Mouse (Mus musculus) spleen, postnatal 36 days (tissue): ENCODE measurements at regions not wholly inside any gene's neighbourhood (a gene's known extent, or its start where the extent isn't known, plus 50 kb on each side); places are given as distances from the start of the nearest gene placed in this dataset.

Experiments used
- DNase-seq, 2 experiments: peaks; one replicate each; pipeline ENCODE4 v3.0.0; 2022; ENCODE audit warnings: low spot score in 2 of 2, mixed read lengths in 1 of 2

DNA sequence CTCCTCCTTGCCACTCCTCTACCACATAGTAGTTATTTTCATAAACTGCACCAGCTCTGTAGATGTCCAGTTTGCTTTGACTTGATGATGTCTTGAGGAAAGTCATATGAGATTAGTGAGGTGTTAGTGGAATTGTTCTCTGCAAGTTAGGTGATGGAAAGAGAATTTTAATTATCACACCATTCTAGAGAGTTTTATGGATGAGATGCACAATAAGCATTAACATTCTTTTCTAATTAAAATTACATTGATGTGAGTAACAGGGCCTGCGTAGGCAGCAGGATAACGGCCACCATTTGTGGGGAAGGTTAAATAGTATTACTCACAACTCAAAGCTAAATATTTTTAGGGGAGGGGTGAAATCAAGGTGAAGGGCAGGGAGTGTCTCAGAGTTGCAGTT, 466.7 kb downstream of the Pik3r1 start:
- DNase-seq: no peak

DNA sequence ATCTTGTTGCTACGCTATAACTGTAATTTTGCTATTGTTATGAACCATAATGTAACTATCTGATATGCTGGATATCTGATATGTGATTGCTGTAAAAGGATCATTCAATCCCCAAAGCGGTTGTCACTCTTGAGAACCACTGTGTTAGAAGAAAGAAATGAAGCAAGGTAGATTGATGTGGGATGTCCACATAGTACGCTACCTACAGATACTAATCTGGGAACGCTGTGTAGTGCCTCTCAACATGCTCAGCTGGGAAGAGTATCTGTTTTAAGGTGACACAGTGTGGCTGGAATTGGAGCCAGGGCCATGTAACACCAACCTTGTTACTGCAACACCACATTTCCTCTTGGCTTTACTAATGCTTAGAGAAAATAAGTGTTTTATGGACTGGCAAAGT, 456.2 kb upstream of the Slc30a5 start:
- no peak for DNase-seq

GRCm38 (mm10) chr13:101287131-101287530, 453.9 kb upstream of the Slc30a5 start:
- no peak for DNase-seq

DNA sequence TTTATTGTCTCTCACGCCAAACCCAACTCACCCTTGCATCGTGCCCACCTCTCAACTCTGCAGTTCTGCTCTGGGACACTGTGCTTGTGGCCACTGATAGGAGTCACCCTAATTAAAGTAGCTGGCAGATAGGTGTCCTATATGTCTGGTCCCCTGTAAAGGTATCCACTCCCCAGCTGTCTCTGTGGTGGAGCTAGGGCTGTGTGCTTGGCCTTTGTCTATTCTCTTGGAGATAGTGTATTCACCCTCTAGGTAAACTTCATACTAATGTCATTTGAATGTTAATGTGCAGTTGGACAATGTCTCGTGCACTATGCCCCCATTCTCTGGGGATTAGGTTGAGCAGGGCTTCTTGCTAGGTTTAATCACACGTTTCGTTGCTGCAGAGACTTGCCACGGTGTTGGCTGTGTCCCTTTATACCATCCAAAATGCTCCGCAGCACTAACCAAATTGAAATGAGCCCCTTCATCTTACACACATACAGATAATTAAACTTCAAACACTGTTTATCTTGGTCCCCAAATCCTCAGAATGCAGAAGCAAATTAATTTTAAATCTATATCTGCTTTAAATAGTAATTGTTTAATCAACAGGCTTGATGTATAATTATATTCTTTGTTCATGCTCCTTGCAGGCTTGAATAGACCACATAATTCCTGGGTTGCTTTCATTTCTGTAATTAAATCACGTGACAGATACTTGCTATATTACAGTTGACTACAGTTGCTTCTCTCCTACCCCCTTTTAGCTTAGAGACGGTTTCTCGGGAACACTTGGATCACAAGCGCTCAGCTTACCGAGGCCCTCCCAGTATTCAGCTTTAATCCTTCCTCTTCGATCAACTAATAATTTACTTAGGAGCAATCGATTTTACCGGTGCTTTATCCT, 453.0 kb upstream of the Slc30a5 start:
- DNase-seq: no peak

- DNase-seq: no peak
Measured at GRCm38 (mm10) chr13:101278127-101278526, 444.9 kb upstream of the Slc30a5 start.

DNA sequence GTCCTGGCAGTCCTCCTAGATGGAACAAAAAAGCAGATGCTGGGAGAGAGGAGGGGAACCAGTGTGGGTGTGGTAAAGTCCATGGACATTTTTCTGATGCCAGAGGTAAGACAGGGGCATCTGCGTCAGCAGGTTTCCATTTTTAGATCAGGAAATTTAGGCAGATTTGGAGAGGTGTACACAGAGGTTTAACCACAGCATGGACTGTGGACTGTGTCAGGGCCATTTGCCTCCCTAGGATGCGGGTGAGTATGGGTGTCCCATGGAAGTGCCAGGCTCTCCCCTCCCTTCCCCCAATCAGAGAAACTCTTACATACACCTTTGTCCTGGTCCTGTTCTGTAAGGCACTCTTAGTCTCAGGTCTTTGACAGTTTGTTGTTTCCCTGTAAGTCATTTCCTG, 443.5 kb upstream of the Slc30a5 start:
- no peak for DNase-seq

- DNase-seq: no peak
Measured at GRCm38 (mm10) chr13:101274470-101275141, 441.4 kb upstream of the Slc30a5 start.

DNA sequence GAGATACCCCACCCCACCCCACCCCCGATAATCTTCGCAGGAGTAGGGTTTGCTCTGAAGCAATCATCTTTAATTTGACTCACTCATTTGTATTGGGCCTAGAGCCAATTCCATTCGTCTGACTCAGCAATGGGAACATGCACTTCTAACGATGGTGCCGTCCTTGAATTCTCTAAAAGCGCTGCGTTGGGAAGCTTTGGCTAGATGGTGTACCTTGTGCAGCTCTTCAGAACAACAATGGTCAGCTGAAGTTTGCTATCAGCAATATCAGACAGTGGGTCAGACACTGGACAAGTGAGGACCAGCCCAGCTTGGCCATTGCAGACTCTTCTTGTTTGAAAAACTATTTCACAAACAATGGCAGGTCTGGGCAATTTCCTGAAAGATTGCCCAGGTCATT, 440.1 kb upstream of the Slc30a5 start:
- no peak for DNase-seq

GRCm38 (mm10) chr13:101253698-101254468, 420.7 kb upstream of the Slc30a5 start:
- DNase-seq: no peak

GRCm38 (mm10) chr13:101249369-101249768, 416.1 kb upstream of the Slc30a5 start:
- DNase-seq: no peak

GRCm38 (mm10) chr13:101244326-101244725, 411.1 kb upstream of the Slc30a5 start:
- DNase-seq: no peak

- no peak for DNase-seq
Measured at GRCm38 (mm10) chr13:101238860-101239259, 405.6 kb upstream of the Slc30a5 start.

DNA sequence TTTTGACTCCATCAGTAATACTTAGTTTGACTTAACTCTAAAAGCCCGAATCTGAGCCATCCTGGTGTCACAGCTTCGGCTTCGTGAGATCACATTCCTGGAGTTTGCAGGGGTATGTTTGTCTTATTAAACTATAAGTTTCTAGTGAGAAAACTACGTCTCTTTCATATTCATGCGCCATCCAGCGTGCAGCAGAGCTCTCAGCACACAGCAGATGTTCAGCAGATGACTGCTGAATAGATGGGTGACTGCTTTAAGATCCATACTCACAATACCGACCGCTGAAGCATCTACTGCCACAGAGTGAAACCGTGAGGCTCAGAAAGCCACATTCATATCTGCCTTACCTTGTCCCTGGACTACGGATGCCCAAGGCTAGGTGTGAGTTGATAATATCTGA, 403.8 kb upstream of the Slc30a5 start:
- DNase-seq: no peak

DNA sequence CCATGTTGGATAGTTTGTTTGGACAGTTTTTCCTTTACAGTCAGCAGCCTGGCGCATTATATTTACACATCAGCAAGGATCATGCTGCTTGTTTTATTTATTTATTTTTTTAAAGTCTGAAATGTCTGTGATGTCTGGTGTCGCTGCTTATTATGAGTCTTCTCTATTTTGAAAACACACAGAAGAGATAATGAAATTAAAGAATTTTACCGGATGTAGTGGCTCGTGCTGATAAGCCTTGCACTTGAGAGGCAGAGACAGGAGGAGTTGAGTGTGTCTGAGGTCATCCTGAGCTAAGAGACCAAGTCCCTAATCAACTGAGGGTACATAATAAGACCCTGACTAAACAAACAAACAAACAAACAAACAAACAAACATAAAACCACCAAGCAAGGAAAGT, 402.6 kb upstream of the Slc30a5 start:
- no peak for DNase-seq

DNA sequence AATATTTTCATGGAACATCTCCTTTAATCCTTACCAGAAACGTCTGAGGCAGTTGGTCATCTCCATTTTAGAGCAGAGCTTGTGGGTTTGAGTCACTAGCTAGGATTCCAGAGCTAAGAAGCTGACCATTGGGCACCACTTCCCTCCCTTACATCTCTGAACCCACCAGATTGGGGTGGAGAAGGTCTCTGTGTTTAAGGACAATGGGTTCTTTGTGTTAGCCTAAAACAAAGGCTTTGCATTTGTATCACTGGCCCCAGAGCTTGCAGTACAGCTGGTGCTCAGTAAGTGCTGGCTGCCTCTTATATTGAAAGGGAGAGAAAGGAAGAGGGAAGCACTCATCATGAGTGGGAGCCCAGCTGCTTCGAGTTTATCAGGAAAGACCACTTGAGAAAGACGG, 401.9 kb upstream of the Slc30a5 start:
- no peak for DNase-seq

GRCm38 (mm10) chr13:101234550-101234949, 401.3 kb upstream of the Slc30a5 start:
- DNase-seq: no peak

DNA sequence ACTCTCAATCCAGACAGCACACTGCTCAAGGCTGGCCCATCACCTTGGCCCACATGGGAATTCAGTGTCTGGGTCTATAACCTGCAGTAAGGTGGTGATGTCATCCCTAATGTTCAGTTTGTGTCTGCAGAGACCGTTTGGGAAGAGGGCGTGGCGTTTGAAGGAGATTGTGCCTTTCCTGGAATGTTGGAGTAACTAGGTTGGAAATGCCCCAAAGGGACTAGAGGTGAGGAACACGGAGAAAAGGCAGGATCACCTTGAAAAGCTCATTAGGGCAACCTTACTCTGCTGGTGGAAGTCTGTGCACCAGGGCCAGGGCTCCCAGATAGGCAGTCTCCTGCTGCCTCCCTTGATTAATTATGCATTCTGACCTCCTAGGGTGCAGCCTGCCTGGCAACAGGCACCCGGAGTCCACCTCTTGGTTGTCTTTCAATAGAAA, 400.6 kb upstream of the Slc30a5 start:
- DNase-seq: no peak

DNA sequence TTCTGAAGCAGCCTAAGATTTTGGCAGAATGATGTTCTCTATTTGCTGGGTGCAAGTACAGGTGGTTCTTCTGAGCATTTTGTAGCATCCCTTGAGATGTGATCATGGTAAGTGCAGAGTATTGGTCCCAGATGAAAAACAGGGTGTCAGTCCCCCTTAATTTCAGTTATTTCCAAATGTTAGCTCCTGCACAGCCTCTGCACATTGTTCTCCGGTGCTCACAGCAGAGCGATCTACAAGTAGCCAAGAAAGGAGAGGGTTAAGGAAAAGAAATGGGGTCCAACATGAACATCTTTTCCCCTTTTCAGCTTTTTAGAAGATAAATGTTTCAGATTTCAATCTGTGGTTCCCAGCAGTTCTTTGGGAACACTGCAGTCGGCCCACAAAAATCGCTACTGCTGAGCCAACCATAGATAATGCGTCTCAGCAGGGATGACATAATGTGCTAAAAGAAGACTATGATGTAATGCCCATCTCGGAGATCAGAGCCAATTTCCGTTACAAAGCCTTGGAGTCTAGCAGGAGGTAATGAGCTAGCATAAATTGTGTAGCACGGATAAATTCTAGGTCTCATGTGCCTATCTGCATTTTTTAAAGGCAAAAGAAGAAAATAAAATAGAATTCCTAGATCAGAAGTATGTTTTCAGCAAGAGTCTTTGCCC, 400.1 kb upstream of the Slc30a5 start:
- no peak for DNase-seq

- DNase-seq: no peak
Measured at GRCm38 (mm10) chr13:101229861-101230260, 396.6 kb upstream of the Slc30a5 start.

DNA sequence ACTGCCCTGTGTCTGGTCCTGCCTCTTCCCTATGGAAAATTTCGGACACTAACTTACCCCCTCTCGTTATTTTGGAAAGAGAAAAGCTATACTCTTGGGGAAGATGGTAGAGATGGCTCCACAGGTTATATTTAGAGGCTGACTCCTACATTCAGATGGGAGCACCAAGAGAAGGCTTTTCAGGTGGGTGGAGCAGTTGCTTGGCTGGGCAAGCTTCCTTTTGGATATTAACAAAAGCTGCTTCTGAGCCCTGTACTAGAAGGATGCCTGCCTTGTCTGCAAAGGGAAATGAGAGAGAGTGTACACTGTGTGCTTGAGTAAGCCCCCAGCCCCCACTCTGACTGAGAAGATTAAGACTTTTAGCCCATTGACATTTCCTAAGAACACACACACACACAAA, 392.1 kb upstream of the Slc30a5 start:
- DNase-seq: no peak

DNA sequence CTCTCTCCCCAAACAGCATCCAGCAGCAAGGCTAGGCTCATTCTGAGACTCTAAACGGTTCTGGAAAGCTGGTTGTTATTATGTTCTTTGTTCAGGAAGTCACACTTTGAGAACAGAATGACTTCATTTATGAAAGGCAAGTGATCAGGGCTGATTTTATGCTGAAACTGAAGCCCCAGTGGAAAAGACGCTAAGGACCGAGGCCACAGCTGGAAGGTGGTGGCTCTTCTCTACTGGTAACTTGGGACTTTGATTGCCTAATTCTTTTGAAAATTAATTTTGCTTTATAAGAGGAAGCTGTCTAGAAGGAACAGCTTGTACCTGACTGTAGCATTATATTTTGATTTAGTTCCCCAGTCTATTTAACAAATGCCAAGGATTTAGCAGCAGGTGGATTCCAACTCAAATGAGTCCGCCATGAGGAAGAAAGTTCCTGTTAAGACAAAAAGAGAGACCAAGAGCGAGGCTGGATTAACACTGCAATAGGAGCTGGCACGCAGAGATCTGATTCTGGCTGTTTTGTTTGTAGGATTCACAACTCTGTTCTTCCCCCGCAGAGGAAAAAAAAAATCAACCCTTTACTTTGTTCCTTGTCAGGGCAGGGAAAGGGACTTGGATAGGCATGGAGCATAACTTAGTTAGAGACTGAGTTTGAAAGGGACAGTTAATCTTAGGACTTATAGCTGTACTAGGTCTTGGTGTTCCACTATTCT, 388.3 kb upstream of the Slc30a5 start:
- no peak for DNase-seq
